Mouse (Mus musculus) brain, embryonic 14.5 days (tissue): Measurements from ENCODE around the gene Stat3. TPM values are rescaled to one million over a fixed set of nuclear protein-coding genes. Genes with fewer than 3 reads are reported as not detected.

Experiments
- DNase-seq: peaks from one replicate; pipeline ENCODE4 v3.0.0-alpha.2; 2011; ENCODE audit warnings: low read depth
- CTCF ChIP-seq: fragments of 200-500 bp; IDR thresholded peaks from 2 replicates; pipeline ENCODE4 v1.5.1; 2012; ENCODE audit warnings: inconsistent platforms, mild to moderate bottlenecking, moderate library complexity, borderline replicate concordance; ENCODE audit not compliant: insufficient read depth, insufficient read length; ENCODE audit errors: extremely low read depth
- POLR2A ChIP-seq: fragments of 200-500 bp; IDR thresholded peaks from 2 replicates; pipeline ENCODE4 v1.6.1; 2012; ENCODE audit warnings: mild to moderate bottlenecking, inconsistent platforms, borderline replicate concordance; ENCODE audit not compliant: poor library complexity, insufficient read depth, insufficient read length, severe bottlenecking; ENCODE audit errors: extremely low read depth
- polyA plus RNA-seq: library from polyadenylated mRNA; depleted of rRNA; stranded (reverse); fragments of >200 nt; gene quantifications from 2 replicates; pipeline ENCODE4 v1.2.3, GENCODE M21; 2012; rRNA removed

Stat3 gene
- polyA plus RNA-seq, 1 experiment: 36.9 TPM

DNA sequence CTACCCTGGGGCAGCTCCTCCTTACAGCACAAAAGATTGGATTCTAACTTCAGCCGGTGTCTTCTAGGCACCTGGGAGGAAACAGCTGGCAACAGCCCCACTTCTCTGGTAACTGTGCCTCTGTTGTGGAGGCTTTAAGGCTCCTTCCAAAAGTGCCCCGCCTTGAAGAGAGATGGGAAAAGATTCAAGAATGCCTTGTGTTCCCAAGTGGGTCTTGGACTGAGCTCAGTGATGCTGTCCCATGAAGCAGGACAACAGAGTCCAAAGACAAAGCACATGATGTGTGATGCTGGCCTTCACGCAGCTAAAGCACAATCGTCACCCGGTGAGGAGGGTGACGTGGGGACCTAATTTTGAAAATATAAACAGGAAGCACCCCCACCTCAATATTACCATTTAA is 93.5 kb downstream of the Stat3 start:
- TF ChIP-seq CTCF (no peak), POLR2A (no peak)

GRCm38 (mm10) chr11:100844121-100844520 is 95.2 kb downstream of the Stat3 start:
- no peak for DNase-seq
- TF ChIP-seq POLR2A: no peak
- TF ChIP-seq CTCF: no peak

More for the DNA sequence above, 93.5 kb downstream of the Stat3 start:
- DNase-seq: no peak

DNA sequence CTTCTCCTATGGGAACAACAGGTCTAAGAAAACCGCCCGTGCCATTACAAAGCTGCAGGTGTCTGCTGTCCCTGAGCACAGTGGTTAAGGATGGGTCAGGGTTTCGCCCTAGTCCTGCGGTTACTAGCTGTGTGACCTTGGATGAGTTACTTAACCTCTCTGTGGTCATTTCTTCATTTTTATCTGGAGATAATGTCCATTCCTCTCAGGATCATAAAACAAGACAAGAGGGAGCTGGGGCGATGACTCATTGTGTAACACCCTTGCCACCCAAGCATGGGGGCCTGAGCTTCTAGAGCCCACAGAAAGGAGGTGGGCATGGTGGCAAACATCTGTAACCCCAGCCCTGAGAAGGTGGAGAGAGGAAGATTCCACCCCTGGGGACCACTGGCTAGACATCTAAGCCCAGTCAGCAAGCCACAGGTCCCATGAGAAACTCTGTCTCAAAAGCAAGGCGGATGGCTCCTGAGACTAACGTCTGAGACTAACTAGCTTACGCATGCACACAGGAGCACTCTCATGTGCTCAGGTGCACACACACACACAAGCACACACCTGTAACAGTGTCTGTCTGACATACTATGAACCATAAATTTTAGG is 96.2 kb downstream of the Stat3 start:
- no peak for DNase-seq
- TF ChIP-seq POLR2A: no peak
- no peak for TF ChIP-seq CTCF

DNA sequence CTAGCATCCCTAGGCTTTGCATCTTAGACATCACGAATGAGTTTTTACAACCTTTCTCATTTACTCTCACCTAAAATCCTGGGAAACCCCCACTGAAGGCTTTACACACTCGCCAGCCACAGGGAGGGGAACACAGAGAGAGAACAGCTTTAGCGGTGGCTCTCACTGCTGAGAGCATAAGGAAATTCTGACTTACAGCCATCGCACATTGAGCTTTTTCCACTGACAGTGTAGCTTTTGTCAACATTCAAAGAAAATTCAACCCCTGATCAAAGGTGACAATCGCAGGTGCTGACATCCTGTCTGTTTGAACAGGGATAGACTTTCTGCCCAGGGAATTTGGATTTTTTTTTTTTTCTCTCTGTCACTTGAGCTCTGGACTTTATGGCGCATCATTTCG is 97.3 kb downstream of the Stat3 start:
- no peak for DNase-seq
- TF ChIP-seq POLR2A (no peak), CTCF (no peak)

GRCm38 (mm10) chr11:100840866-100841265 is 98.5 kb downstream of the Stat3 start:
- TF ChIP-seq CTCF (no peak), POLR2A (no peak)
- no peak for DNase-seq

DNA sequence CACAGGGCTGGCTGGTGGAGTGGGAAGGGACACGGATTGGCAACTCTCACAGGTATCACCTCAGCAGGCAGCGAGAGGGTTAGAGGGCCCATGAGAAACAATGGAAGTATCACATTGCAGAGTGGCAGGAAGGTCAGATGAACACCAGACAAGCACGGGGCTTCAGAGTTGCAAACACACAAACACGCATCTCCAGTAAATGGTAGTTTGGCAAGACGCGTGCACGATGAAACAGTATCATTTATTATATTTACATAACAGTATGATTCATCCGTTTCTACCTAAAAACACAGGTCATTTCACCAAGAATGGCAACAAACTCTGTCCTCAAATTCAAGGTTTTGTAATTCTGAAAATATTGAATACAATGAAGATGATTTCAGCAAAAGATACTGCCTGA is 99.8 kb downstream of the Stat3 start:
- TF ChIP-seq POLR2A (no peak), CTCF (no peak)
- no peak for DNase-seq

DNA sequence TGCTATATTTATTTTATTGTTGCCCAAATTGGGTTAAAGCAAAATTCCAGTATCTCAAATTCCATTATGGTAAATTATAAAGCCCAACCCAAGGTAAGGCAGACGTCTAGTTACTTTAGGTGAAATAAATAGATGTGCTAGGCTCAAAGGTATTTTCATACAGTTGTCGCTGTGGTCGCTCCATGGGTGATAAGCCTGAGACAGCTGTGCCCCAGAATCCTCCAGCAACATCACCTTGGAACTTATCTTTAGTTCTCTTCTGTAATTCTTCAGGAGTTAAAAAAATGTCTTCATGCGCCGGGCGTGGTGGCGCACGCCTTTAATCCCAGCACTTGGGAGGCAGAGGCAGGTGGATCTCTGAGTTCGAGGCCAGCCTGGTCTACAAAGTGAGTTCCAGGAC is 100.4 kb downstream of the Stat3 start:
- no peak for TF ChIP-seq POLR2A
- TF ChIP-seq CTCF: no peak
- no peak for DNase-seq

GRCm38 (mm10) chr11:100836923-100837702 is 102.2 kb downstream of the Stat3 start:
- TF ChIP-seq CTCF (peak; percentile 37; the same call in 1 of the 2 replicates), POLR2A (no peak)
- DNase-seq: no peak

Other genes with a start within 250 kb of the Stat3 start
- gene Zfp385c, start 247.1 kb downstream of the Stat3 start, polyA plus RNA-seq: 0.40 and 0.63 TPM in 2 replicates
- 2.4 and 2.6 TPM in 2 replicates for gene Dhx58, start 235.3 kb downstream of the Stat3 start, polyA plus RNA-seq
- gene Kat2a, start 227.1 kb downstream of the Stat3 start, polyA plus RNA-seq: 60.4 and 61.8 TPM in 2 replicates
- gene Hspb9, start 225.7 kb downstream of the Stat3 start, polyA plus RNA-seq: not detected in 2 replicates
- 236 and 270 TPM in 2 replicates for gene Rab5c, start 201.3 kb downstream of the Stat3 start, polyA plus RNA-seq
- gene Kcnh4, start 179.6 kb downstream of the Stat3 start, polyA plus RNA-seq: 33.1 and 36.4 TPM in 2 replicates
- gene Hcrt, start 176.6 kb downstream of the Stat3 start, polyA plus RNA-seq: 0.45 and 0.91 TPM in 2 replicates
- gene Ghdc, start 168.6 kb downstream of the Stat3 start, polyA plus RNA-seq: 5.5 and 7.7 TPM in 2 replicates
- gene Stat5b, start 88.8 kb downstream of the Stat3 start, polyA plus RNA-seq: 16.4 and 21.5 TPM in 2 replicates
- 1.4 and 2.1 TPM in 2 replicates for gene Stat5a, start 80.2 kb downstream of the Stat3 start, polyA plus RNA-seq
- 10.5 and 24.4 TPM in 2 replicates for gene Cavin1, start 31.3 kb upstream of the Stat3 start, polyA plus RNA-seq
- gene Atp6v0a1, start 69.9 kb upstream of the Stat3 start, polyA plus RNA-seq: 144 and 197 TPM in 2 replicates
- gene Naglu, start 130.5 kb upstream of the Stat3 start, polyA plus RNA-seq: 11.9 and 12.5 TPM in 2 replicates
- 0.50 and 0.78 TPM in 2 replicates for gene Hsd17b1, start 138.9 kb upstream of the Stat3 start, polyA plus RNA-seq
- 49.1 and 77.5 TPM in 2 replicates for gene Coasy, start 143.0 kb upstream of the Stat3 start, polyA plus RNA-seq
- 57.7 and 78.3 TPM in 2 replicates for gene Mlx, start 147.7 kb upstream of the Stat3 start, polyA plus RNA-seq
- gene Psmc3ip, start 155.9 kb upstream of the Stat3 start, polyA plus RNA-seq: 19.4 and 24.2 TPM in 2 replicates
- 79.0 and 82.7 TPM in 2 replicates for gene Retreg3, start 180.4 kb upstream of the Stat3 start, polyA plus RNA-seq
- 15.5 and 35.5 TPM in 2 replicates for gene Tubg1, start 180.4 kb upstream of the Stat3 start, polyA plus RNA-seq
- 25.3 and 30.7 TPM in 2 replicates for gene Tubg2, start 216.4 kb upstream of the Stat3 start, polyA plus RNA-seq
- 2.7 and 6.9 TPM in 2 replicates for gene Cntnap1, start 231.0 kb upstream of the Stat3 start, polyA plus RNA-seq
- gene Plekhh3, start 231.8 kb upstream of the Stat3 start, polyA plus RNA-seq: 9.5 and 12.0 TPM in 2 replicates
- gene Ccr10, start 235.9 kb upstream of the Stat3 start, polyA plus RNA-seq: 0.19 and 0.20 TPM in 2 replicates